ENCODE assay signal across 14 mouse cellular contexts in genomic region chr2:71938716-71939393, GRCm38 (mm10). TPM values are rescaled to one million over a fixed set of nuclear protein-coding genes. Genes with fewer than 3 reads are reported as not detected.
A peak's percentile ranks its signal among the peaks of the same experiment; 100 is the strongest.
DNase-seq lines count a peak whose midpoint lies in the region; ATAC-seq and TF ChIP-seq lines count a peak whose summit lies in the region.
"Had no signal": no experiment of that assay in that cellular context is flagged by ENCODE, and none has a peak within 500 bp of the region (broad histone marks: within the 10 kb centered on the region; RNA-seq: fewer than 3 reads in every experiment).

No protein-coding gene starts in this region.

- no peak overlapping the region for H3K4me2 ChIP-seq in kidney, postnatal 0 days (ENCODE audit: low read length)
- H3K4me2 ChIP-seq in myocyte (ENCODE audit: low read depth): peak overlapping the region; percentile 71
- no peak overlapping the region for H3K4me2 ChIP-seq in forebrain, embryonic 16.5 days (ENCODE audit: low read length)
- H3K4me2 ChIP-seq: liver, embryonic 13.5 days; neural tube, embryonic 15.5 days had no signal

- no peak overlapping the region for H3K27ac ChIP-seq in kidney, postnatal 0 days
- H3K27ac ChIP-seq in gastrocnemius, adult 2 months: peak overlapping the region; percentile 90
- no peak overlapping the region for H3K27ac ChIP-seq in forebrain, embryonic 16.5 days (ENCODE audit: low read length)
- H3K27ac ChIP-seq: liver, embryonic 13.5 days; neural tube, embryonic 15.5 days had no signal

- no peak for TF ChIP-seq POLR2A in myocyte (IDR thresholded peaks at IDR 0.05; ENCODE audit: insufficient read length, low read depth)

- no peak for TF ChIP-seq CTCF in kidney, postnatal 0 days (IDR thresholded peaks at IDR 0.05; ENCODE audit: low read depth)
- no peak for TF ChIP-seq CTCF in gastrocnemius, adult 2 months (IDR thresholded peaks at IDR 0.05)

- no peak overlapping the region for H3K9ac ChIP-seq in kidney, postnatal 0 days (ENCODE audit: low read depth, low read length)
- H3K9ac ChIP-seq in forebrain, embryonic 16.5 days (replicated peaks; ENCODE audit: low read depth, low read length): no peak overlapping the region
- H3K9ac ChIP-seq: liver, embryonic 13.5 days; neural tube, embryonic 15.5 days had no signal

- no peaks in the 10 kb centered on the region for H3K9me3 ChIP-seq in kidney, postnatal 0 days (replicated peaks; ENCODE audit: low read length)
- no peaks in the 10 kb centered on the region for H3K9me3 ChIP-seq in forebrain, embryonic 16.5 days (ENCODE audit: control insufficient read depth, low read length)
- H3K9me3 ChIP-seq: liver, embryonic 13.5 days; neural tube, embryonic 15.5 days had no signal

- H3K36me3 ChIP-seq in kidney, postnatal 0 days (ENCODE audit: insufficient read depth, low read length): no peaks in the 10 kb centered on the region
- no peaks in the 10 kb centered on the region for H3K36me3 ChIP-seq in myocyte (ENCODE audit: control insufficient read depth, insufficient read depth)
- no peaks in the 10 kb centered on the region for H3K36me3 ChIP-seq in forebrain, embryonic 16.5 days (ENCODE audit: control insufficient read depth, insufficient read depth)
- H3K36me3 ChIP-seq: liver, embryonic 13.5 days; neural tube, embryonic 15.5 days had no signal

- peak; percentile 41 for DNase-seq in kidney, postnatal 0 days (ENCODE audit: low spot score)
- no peak for DNase-seq in kidney, postnatal 4 days
- DNase-seq in NIH3T3 (ENCODE audit: low read depth) (peak; percentile 44), adipocyte (ENCODE audit: low spot score) (no peak)
- peak; percentile 60 for DNase-seq in gastrocnemius, adult 2 months
- DNase-seq: adrenal gland, postnatal 14 days; cerebellum, adult 11 months; liver, embryonic 13.5 days; thymus, postnatal 25 days had no signal

- H3ac ChIP-seq in myocyte (ENCODE audit: control insufficient read depth, insufficient read length): no peak overlapping the region

- H3K27me3 ChIP-seq in kidney, postnatal 0 days (ENCODE audit: insufficient read depth, low read length): no peaks in the 10 kb centered on the region
- H3K27me3 ChIP-seq in myocyte (ENCODE audit: control insufficient read depth, insufficient read depth, insufficient read length): no peaks in the 10 kb centered on the region
- H3K27me3 ChIP-seq in forebrain, embryonic 16.5 days (replicated peaks; ENCODE audit: control insufficient read depth, insufficient read depth, low read length): no peaks in the 10 kb centered on the region
- H3K27me3 ChIP-seq: liver, embryonic 13.5 days; neural tube, embryonic 15.5 days had no signal

- no peaks in the 10 kb centered on the region for H3K79me2 ChIP-seq in myocyte (ENCODE audit: control insufficient read depth, insufficient read depth)

- intact Hi-C loops in gastrocnemius, adult 2 months (cut with DNase I): loop anchor here (5.0 kb wide), 1 partner anchor 37 kb away; no protein-coding TSS in a partner anchor

- no peaks in the 10 kb centered on the region for H3K4me1 ChIP-seq in kidney, postnatal 0 days (replicated peaks; ENCODE audit: insufficient read depth, low read length)
- no peaks in the 10 kb centered on the region for H3K4me1 ChIP-seq in forebrain, embryonic 16.5 days (replicated peaks; ENCODE audit: control insufficient read depth, insufficient read depth, low read length)
- H3K4me1 ChIP-seq: liver, embryonic 13.5 days; neural tube, embryonic 15.5 days had no signal

- H3K4me3 ChIP-seq in kidney, postnatal 0 days (replicated peaks; ENCODE audit: low read depth, low read length): no peak overlapping the region
- peak overlapping the region; percentile 58 for H3K4me3 ChIP-seq in gastrocnemius, adult 2 months
- H3K4me3 ChIP-seq in myocyte: no peak overlapping the region
- H3K4me3 ChIP-seq in forebrain, embryonic 16.5 days (replicated peaks; ENCODE audit: low read length): no peak overlapping the region
- H3K4me3 ChIP-seq: erythroblast, embryonic 14.5 days; liver, embryonic 13.5 days; neural tube, embryonic 15.5 days had no signal

- no peak for ATAC-seq in kidney, postnatal 0 days (replicated peaks; ENCODE audit: low FRiP score, low read depth)
- ATAC-seq in forebrain, embryonic 16.5 days: no peak
- ATAC-seq: intestine, postnatal 0 days had no signal

- 26% methylated on average over 6 of the region's 6 CpGs for WGBS in kidney, postnatal 0 days
- WGBS in forebrain, embryonic 16.5 days: 63% methylated on average over 6 of the region's 6 CpGs

TF ChIP-seq in myocyte, 11 proteins besides CTCF, POLR2A, EP300 and RAD21:
- TF ChIP-seq POLR2AphosphoS2 (IDR thresholded peaks at IDR 0.05; ENCODE audit: insufficient read length, low read depth) (no peak), MYOD1 (IDR thresholded peaks at IDR 0.05; ENCODE audit: control insufficient read depth in 1 of 3, insufficient read length in 2 of 3, low read depth in 2 of 3) (no peak), USF1 (IDR thresholded peaks at IDR 0.05; ENCODE audit: low read depth) (peak; percentile 82), SRF (IDR thresholded peaks at IDR 0.05; ENCODE audit: control insufficient read depth, insufficient read length, low read depth) (peak; percentile 29), TCF12 (IDR thresholded peaks at IDR 0.05; ENCODE audit: insufficient read depth, poor library complexity, severe bottlenecking) (no peak), MYOG (IDR thresholded peaks at IDR 0.05; ENCODE audit: control insufficient read depth in 1 of 3, insufficient read depth in 1 of 3, insufficient read length in 2 of 3, low read depth in 2 of 3) (no peak), E2F4 (IDR thresholded peaks at IDR 0.05; ENCODE audit: insufficient read depth) (no peak), CEBPB (IDR thresholded peaks at IDR 0.05; ENCODE audit: insufficient read depth, poor library complexity, severe bottlenecking) (no peak), MAX (IDR thresholded peaks at IDR 0.05; ENCODE audit: low read depth) (no peak), REST (IDR thresholded peaks at IDR 0.05; ENCODE audit: insufficient read depth, insufficient read length) (no peak), TCF3 (IDR thresholded peaks at IDR 0.05; ENCODE audit: insufficient read length, low read depth) (no peak)
TF ChIP-seq in myocyte: peak in this region for 2.

RNA-seq across cellular contexts. Expression of gene Rapgef4, which starts 42.2 kb away (rescaled TPM):
- polyA plus RNA-seq in kidney, postnatal 0 days (2015; fragmentation: Nextera tagmentation; extraction: Ambion mirVana): 4.6 and 4.8 TPM in 2 replicates
- total RNA-seq in gastrocnemius, adult 2 months (2021): 1 to 10 TPM; 1.8 to 3.2 TPM
- polyA plus RNA-seq in myocyte (2012; fragmentation: generic; extraction: Trizol): 0.28 TPM
- 14.4 and 23.4 TPM in 2 replicates for polyA plus RNA-seq in forebrain, embryonic 16.5 days (2015; fragmentation: Nextera tagmentation; extraction: Ambion mirVana)
- polyA plus RNA-seq: erythroblast, embryonic 14.5 days had no signal

Comparison
In these comparisons a context has a peak if more than half of its experiments do, and no peak if none do; other contexts are left out.
1. DNase-seq: peak in kidney, postnatal 0 days (single experiment), NIH3T3 (single experiment) and gastrocnemius, adult 2 months (single experiment); none in kidney, postnatal 4 days (0 of 2) and adipocyte (single experiment).